Mouse (Mus musculus): ENCODE results near the gene Hand2.

Gene Hand2

GRCm38 (mm10) chr8:57320851-57321743 lies at the start of gene Hand2:
Gene Hand2, plus strand, starts transcription at chr8:57320983.
- no peak for DNase-seq

- no peak for DNase-seq
Measured at GRCm38 (mm10) chr8:57273055-57273454, 47.7 kb upstream of the Hand2 start.

DNA sequence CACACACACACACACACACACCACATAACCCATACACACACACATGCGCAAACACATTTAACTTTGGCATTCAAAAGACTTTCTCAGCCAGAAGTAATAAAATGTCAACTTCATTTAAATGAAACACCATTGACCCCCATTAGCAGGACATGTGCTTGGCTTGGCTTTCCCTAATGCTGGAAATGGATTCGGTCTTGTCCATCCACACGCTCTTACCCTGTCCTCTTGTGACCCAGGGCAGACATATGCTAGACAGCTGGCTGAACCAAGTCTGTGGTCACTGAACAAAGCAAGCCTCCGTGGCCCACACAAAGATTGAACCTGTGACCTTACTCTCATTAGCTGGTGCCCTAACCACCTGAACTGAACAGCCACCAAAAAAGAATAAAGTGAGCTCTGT lies 27.3 kb upstream of the Hand2 start:
- no peak for DNase-seq

GRCm38 (mm10) chr8:57303513-57303912 lies 17.3 kb upstream of the Hand2 start:
- DNase-seq = no peak

DNA sequence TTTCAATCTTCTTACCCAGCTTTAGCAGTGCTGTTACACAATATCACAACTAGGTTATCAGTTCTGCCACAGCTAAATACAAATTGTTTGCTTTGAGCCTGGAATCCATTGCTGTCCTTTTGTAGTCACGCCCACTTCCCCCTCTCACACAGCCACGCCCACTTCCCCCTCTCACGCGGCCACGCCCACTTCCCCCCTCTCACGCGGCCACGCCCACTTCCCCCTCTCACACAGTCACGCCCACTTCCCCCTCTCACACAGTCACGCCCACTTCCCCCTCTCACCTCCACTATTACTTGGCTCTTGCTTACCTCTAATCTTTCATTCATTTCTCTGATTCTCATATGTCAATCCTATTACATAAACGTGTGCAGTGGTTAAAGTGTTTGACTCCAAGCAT lies 15.8 kb upstream of the Hand2 start:
- DNase-seq = no peak

GRCm38 (mm10) chr8:57306441-57306840 lies 14.3 kb upstream of the Hand2 start:
- DNase-seq = no peak

- no peak for DNase-seq
Measured at GRCm38 (mm10) chr8:57309844-57310485, 10.8 kb upstream of the Hand2 start.

- DNase-seq = no peak
Measured at GRCm38 (mm10) chr8:57312031-57312981, 8.5 kb upstream of the Hand2 start.

GRCm38 (mm10) chr8:57313583-57313982 lies 7.2 kb upstream of the Hand2 start:
- no peak for DNase-seq

DNA sequence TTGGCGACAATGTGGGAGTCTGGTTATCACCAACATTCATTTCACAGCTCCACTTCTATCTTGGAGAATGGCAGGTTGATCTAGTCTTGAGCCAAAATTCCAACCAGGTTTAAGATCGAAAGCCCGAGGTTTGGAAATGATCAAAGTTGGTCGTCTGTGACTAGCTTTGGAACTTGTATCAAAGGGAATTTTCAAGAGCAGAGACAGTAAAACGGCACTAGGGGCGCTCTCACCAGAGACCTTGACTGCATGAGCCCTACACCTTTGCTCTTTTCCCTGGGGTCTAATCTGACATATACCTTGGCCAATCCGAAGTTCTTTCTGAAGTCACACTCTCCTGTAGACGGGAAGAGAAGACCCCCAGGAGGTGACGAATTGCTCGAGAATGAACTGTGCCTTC lies 6.6 kb upstream of the Hand2 start:
- DNase-seq = no peak

DNA sequence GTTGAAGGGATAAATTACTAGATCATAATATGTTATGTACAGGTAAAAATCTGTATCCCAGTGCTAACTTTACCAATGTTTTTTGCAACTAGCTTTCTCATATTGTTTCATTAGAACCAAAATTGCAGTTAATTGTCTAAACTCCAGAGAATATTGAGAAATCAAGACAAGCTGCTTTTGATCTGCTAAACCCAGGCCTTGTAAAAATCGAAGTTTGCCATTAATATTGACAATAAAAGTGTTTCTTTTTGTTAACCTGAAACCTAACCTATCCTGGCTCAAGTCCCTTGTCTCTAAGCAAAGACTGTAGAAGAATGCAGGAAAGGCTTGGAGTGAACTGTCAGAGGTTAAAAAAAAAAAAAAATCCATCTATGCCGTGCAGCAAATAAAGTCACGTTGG lies 5.3 kb upstream of the Hand2 start:
- DNase-seq = no peak

DNA sequence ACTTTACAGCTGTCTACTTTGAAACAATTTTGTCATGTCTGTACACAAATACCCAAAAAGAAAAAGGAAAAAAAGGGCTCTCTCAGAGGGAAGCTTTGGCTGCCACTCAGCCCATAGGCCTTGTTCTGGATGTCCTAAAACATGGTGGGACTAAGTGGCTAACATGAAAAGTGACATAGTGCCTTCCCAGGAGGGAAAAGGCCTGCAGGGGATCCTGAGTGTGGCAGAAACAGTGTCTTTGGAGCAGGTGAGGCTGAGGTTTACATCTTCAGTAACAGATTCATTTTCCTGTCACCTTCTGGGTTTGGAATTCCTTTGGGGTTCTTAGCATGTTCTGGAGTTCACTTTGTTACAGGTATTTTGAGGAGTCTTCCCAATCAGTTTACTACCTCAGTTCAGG lies 3.7 kb upstream of the Hand2 start:
- no peak for DNase-seq

DNA sequence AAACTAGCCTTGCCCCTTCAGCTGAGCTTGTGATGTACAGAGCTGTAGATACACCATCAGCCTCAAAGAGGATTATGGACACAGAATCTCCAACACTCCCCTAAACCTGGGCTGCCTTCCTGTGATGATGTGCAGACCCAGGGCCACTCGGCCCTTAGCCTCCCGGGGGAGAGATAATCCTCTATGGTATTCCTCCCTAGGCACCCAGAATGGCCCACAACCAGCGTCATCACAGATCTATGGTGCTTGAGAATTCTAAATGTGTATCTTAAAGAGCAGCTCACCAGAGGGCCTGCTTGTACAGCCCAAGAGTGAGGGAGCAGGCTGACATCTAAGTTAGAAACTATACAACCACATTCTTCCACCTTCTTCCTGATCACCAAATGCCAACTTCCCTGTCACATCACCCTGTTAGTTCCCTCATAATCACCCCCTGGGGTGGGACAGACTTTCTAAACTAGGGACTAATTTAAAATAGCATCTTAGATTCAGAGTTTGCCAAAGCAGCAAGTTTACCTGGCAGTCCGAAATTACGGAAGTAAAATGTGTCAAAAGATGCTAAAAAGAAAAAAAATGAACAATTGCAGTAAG lies 2.8 kb upstream of the Hand2 start:
- no peak for DNase-seq

DNA sequence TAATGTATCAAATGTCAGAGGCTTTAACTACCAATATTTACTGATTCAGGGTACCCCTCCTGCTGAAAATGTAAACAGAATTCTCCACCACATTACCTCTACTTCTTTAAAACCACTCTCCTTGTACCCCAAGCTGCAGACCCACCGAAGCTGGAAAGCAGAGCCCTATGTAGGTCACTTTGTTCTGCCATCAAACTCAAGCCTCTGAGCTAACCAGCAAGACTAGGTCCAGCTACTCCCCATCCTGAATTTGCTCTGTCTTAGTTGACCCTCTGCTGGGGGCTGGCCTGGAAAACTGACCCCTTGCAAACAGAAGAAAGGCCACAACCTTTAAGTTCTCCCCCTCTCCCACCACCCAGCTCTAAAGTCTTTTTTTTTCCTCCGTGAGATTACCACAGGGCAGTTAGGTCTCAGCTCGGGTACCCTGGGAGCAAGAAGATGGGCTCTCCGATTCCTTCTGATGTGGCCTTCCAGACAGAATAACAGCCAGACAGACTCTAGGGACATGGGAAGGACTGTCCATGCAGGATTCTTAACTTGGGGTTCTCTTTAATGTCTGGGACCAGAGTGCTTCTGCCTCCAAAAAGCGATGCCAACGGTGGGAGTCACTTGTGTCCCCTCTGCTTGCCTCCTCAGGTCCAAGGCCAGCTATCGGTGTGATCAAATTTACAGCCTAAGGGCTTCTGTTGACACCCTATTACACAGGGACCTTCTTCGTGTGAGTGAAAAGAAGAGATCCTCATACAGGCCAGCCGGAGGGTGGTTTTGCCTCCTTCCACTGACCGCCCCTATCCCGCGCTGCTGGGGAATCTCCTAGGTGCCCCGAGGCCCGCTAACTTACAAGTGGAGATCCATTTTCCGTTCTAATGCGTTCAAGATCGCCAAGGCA lies 1.4 kb upstream of the Hand2 start:
- DNase-seq = no peak

- DNase-seq = no peak
Measured at GRCm38 (mm10) chr8:57319981-57320585, 700 bp upstream of the Hand2 start.

- DNase-seq = no peak
Measured at GRCm38 (mm10) chr8:57321898-57322895, 1.4 kb downstream of the Hand2 start.

DNA sequence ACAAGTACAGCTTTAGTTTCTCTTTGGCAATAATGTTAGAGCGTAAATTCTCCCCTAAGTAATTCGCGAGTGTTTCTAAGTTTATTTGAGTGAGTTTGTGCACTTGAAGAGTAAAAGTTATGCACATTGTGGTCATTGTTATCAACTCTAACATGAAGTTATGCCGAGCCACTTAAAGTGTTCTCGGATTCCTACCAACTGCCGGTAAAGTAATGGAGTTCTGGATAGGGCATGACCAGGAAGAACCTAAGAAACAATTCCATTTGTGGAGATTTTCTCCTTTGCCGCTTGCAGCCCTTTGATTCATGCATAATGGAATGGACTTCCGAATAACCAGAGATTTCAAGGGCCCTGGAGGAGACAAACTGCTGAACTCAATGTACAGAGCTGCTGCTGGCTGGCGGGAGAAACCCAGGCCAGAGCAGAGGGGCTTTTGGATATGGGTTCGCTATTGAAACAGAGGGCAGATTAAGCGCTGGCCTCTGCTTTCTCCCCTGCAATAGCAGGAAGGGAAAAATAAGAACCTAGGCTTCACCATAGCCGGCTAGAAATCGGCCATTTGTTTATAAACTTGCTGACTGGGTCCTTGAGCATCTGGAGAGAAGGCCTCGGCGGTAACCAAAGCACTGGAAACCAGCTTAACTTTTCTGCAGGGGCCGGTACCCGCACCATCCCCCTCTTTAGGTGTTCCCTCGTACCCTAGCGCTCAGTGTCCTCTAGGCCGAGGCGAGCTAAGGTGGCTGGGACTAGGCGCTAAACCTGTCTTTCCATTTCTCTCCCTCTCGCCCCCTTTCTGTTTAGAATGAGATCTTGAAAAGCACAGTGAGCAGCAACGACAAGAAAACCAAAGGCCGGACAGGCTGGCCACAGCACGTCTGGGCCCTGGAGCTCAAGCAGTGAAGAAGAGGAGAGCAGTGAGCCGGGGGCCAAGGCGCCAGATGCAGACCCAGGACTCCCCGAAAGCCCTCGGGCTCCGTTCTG lies 2.5 kb downstream of the Hand2 start:
- no peak for DNase-seq

DNA sequence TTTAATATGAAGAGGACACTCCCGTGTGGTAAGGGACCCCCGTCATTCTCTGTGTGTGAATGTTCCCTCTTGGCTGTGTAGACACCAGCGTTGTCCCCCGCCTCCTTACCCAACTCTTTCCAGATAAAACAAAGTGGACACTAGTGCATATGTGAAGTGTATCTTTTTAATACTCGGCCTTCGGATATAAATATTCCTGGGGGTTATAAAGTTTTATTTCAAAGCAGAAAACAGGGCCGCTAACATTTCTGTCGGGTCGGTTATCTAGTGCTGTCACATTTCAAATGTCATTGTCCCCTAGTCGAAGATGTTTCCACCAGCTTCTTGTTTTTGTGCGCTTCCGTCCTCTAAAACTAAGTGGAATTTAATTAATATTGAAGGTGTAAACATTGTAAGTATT lies 3.3 kb downstream of the Hand2 start:
- no peak for DNase-seq

- DNase-seq = no peak
Measured at GRCm38 (mm10) chr8:57324671-57325070, 3.9 kb downstream of the Hand2 start.

Measured in spleen, adult 18-20 months (tissue).